Mouse (Mus musculus) MEL (cell line): Measurements from ENCODE around the gene Rae1.

Source experiments
- BHLHE40 ChIP-seq: IDR thresholded peaks from 2 replicates; pipeline ENCODE4 v1.6.1; 2012; ENCODE audit warnings: low read depth, mild to moderate bottlenecking, inconsistent platforms, low read length, improper control_type of control experiment, borderline replicate concordance
- CTCF ChIP-seq, 3 experiments: IDR thresholded peaks in 2 of 3; conservative IDR thresholded peaks in 1 of 3; 2 replicates each; pipeline ENCODE4 v1.5.1; 2011 to 2012; ENCODE audit warnings: low read length in 3 of 3, low read depth in 2 of 3, mild to moderate bottlenecking in 2 of 3, improper control_type of control experiment in 1 of 3, inconsistent platforms in 1 of 3, mixed read lengths in 1 of 3, moderate library complexity in 1 of 3; ENCODE audit not compliant: control insufficient read depth in 1 of 3, insufficient read depth in 1 of 3, poor library complexity in 1 of 3, severe bottlenecking in 1 of 3
- ETS1 ChIP-seq: IDR thresholded peaks from 2 replicates; pipeline ENCODE4 v1.6.1; 2012; ENCODE audit warnings: low read depth, mild to moderate bottlenecking, inconsistent platforms, low read length, improper control_type of control experiment, moderate library complexity
- GATA1 ChIP-seq: IDR thresholded peaks from 2 replicates; pipeline ENCODE4 v1.6.1; 2011; ENCODE audit warnings: low read depth, low read length, improper control_type of control experiment
- HCFC1 ChIP-seq: IDR thresholded peaks from 2 replicates; pipeline ENCODE4 v1.6.1; 2012; ENCODE audit warnings: low read depth, mild to moderate bottlenecking, inconsistent platforms, low read length, improper control_type of control experiment, moderate library complexity
- MEF2A ChIP-seq: IDR thresholded peaks from 2 replicates; pipeline ENCODE4 v1.6.1; 2014; ENCODE audit warnings: low read depth, mild to moderate bottlenecking, inconsistent platforms, low read length, improper control_type of control experiment; ENCODE audit not compliant: poor library complexity, insufficient replicate concordance, severe bottlenecking; ENCODE audit errors: extremely low read depth
- NRF1 ChIP-seq: IDR thresholded peaks from 2 replicates; pipeline ENCODE4 v1.6.1; 2014; ENCODE audit warnings: low read depth, mild to moderate bottlenecking, inconsistent platforms, low read length, improper control_type of control experiment, moderate library complexity; ENCODE audit not compliant: poor library complexity, insufficient read depth, severe bottlenecking
- POLR2A ChIP-seq, 2 experiments: IDR thresholded peaks; 2 replicates each; pipeline ENCODE4 v1.6.1; 2011 to 2012; ENCODE audit warnings: low read length in 2 of 2, mild to moderate bottlenecking in 2 of 2, control low read depth in 1 of 2, improper control_type of control experiment in 1 of 2, low read depth in 1 of 2, moderate library complexity in 1 of 2; ENCODE audit not compliant: control insufficient read depth in 1 of 2, insufficient read depth in 1 of 2, poor library complexity in 1 of 2
- SMC3 ChIP-seq: IDR thresholded peaks from 2 replicates; pipeline ENCODE4 v1.6.1; 2011; ENCODE audit warnings: low read depth, low read length, improper control_type of control experiment
- TAL1 ChIP-seq: IDR thresholded peaks from 2 replicates; pipeline ENCODE4 v1.6.1; 2012; ENCODE audit warnings: mild to moderate bottlenecking, inconsistent platforms, low read length, moderate library complexity, mixed read lengths

- TF ChIP-seq NRF1 (no peak), MEF2A (no peak), CTCF (IDR thresholded peaks at IDR 0.05 in 2 of 3, conservative IDR thresholded peaks at IDR 0.05 in 1 of 3; ENCODE audit: control insufficient read depth in 1 of 3, insufficient read depth in 1 of 3, low read depth in 2 of 3, low read length in 3 of 3, poor library complexity in 1 of 3, severe bottlenecking in 1 of 3) (no peak), GATA1 (no peak), SMC3 (no peak), TAL1 (no peak), POLR2A (IDR thresholded peaks at IDR 0.05; ENCODE audit: control insufficient read depth in 1 of 2, insufficient read depth in 1 of 2, low read depth in 1 of 2, low read length in 2 of 2, poor library complexity in 1 of 2) (no peak), BHLHE40 (no peak), HCFC1 (no peak), ETS1 (no peak)
Measured at GRCm38 (mm10) chr2:172978131-172978633, 21.7 kb upstream of the Rae1 start.
